Mouse (Mus musculus): ENCODE measurements around the gene Hdgfl2. TPM values are rescaled to one million over a fixed set of nuclear protein-coding genes. Genes with fewer than 3 reads are reported as not detected.
A peak's percentile ranks its signal among the peaks of the same experiment; 100 is the strongest.
"Not testable (repeated sequence)": the region's sequence is repeated elsewhere in the genome, so short reads cannot be mapped to it uniquely, and the experiment has no call there.

The Hdgfl2 gene
- polyA plus RNA-seq, 1 experiment from 2014 or later = 38.4 TPM

DNA sequence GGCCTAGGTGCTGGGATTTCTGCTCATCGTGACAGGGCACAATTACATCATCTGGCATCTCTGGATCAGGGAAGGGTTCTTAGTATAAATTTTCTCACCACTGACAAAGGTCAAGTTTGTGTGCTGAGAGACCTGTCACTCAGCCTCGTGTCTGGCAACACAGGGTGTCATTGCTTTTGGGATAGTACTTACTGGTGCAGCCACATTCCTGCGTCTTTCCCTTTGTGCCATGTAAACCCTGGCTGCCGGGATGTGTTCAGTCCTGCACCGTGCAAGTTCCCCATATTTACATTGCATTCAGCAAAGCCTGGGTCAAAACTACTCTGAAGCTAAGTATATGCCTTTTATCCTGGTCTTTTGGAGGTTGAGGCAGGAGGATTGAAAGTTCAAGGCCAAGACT is 28.1 kb upstream of the Hdgfl2 start:
- H3K4me3 ChIP-seq (ENCODE audit: low read depth, low read length) = no peak overlapping the region
- 58% methylated on average over 5 of the region's 5 CpGs for WGBS
- DNase-seq (ENCODE audit: low spot score) (no peak), ATAC-seq (ENCODE audit: low FRiP score, low TSS enrichment) (peak; percentile 73; the same call in 1 of the 2 replicates)
- no peak overlapping the region for H3K4me2 ChIP-seq (replicated peaks; ENCODE audit: low read depth)
- H3K9me3 ChIP-seq (ENCODE audit: control insufficient read depth, low read length) = no peaks in the 10 kb centered on the region
- 0 out of 2 replicates have a peak overlapping the region, but pooled peaks have one; percentile 8 for H3K9ac ChIP-seq (ENCODE audit: low read length)
- H3K27ac ChIP-seq (replicated peaks) = peak overlapping the region; percentile 86
- TF ChIP-seq CTCF (IDR thresholded peaks at IDR 0.05; ENCODE audit: low read depth) = no peak
- peak; percentile 35 for TF ChIP-seq EP300 (optimal IDR thresholded peaks at IDR 0.05)
- H3K36me3 ChIP-seq (ENCODE audit: control insufficient read depth, insufficient read depth, low read length) = peaks cover 11% of the 10 kb centered on the region
- no peaks in the 10 kb centered on the region for H3K27me3 ChIP-seq (ENCODE audit: control insufficient read depth, insufficient read depth, low read length)
- H3K4me1 ChIP-seq (replicated peaks; ENCODE audit: control insufficient read depth, insufficient read depth) = no peaks in the 10 kb centered on the region

DNA sequence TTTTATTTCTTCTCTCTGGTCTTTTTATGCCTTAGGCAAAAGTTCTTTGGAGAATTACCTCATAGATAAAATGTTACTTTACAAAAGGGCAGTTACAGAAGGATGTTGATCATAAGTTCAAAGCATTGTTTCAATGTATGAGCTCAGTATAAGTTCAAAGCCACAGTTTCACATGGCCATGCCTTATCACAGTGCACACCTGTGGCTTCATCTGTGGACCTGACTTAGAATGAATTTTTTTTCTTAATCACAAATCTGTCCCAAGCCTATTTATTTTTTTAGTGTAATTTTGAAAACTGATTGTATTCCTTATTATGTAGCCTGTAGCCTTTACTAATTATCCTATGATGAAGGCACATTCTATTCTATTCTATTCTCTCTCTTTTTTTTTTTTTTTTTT is 24.5 kb upstream of the Hdgfl2 start:
- H3K27me3 ChIP-seq (ENCODE audit: control insufficient read depth, insufficient read depth, low read length) = no peaks in the 10 kb centered on the region
- no peaks in the 10 kb centered on the region for H3K9me3 ChIP-seq (ENCODE audit: control insufficient read depth, low read length)
- H3K27ac ChIP-seq (replicated peaks) = no peak overlapping the region
- H3K4me2 ChIP-seq (replicated peaks; ENCODE audit: low read depth) = no peak overlapping the region
- no peak overlapping the region for H3K4me3 ChIP-seq (ENCODE audit: low read depth, low read length)
- TF ChIP-seq EP300 (optimal IDR thresholded peaks at IDR 0.05) = no peak
- no peak for TF ChIP-seq CTCF (IDR thresholded peaks at IDR 0.05; ENCODE audit: low read depth)
- DNase-seq (ENCODE audit: low spot score) = no peak
- H3K4me1 ChIP-seq (replicated peaks; ENCODE audit: control insufficient read depth, insufficient read depth) = no peaks in the 10 kb centered on the region
- H3K9ac ChIP-seq (ENCODE audit: low read length) = no peak overlapping the region
- no peak for ATAC-seq (ENCODE audit: low FRiP score, low TSS enrichment)
- H3K36me3 ChIP-seq (ENCODE audit: control insufficient read depth, insufficient read depth, low read length) = peaks cover 12% of the 10 kb centered on the region

DNA sequence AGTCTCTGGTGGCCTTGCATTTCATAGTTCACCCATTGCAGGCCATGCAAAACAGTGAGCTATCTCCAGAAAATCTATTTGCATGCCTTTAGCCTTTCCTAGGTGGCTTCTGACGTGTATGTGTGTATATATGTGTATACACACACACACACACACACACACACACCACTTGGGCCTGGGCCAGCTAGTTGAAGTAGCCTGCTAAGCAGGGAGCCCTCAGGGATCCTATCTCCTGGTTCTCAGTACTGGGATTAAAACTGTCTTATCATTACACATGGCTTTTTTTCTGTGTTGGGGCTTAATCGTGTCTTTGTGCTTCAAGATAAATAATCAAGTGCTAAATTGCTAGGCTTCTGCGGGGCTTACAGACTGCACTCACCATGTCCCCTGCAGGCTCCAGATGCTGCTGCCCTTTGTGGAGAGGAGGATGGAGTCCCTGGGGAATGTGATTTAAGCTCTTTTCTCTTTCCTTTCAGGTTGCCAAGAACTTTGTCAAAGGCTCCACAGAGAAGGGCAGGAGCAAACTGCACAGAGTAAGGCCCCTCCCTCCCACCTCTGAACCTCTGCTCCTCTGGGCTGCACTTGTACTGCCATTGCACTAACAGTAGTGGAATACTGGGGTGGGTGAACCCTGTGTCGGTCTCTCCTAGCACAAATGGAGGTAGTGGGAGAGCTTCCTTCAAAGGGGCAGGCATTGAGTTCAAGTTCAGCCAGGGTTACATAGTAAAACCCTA is 23.3 kb upstream of the Hdgfl2 start:
- H3K4me3 ChIP-seq (ENCODE audit: low read depth, low read length) = no peak overlapping the region

DNA sequence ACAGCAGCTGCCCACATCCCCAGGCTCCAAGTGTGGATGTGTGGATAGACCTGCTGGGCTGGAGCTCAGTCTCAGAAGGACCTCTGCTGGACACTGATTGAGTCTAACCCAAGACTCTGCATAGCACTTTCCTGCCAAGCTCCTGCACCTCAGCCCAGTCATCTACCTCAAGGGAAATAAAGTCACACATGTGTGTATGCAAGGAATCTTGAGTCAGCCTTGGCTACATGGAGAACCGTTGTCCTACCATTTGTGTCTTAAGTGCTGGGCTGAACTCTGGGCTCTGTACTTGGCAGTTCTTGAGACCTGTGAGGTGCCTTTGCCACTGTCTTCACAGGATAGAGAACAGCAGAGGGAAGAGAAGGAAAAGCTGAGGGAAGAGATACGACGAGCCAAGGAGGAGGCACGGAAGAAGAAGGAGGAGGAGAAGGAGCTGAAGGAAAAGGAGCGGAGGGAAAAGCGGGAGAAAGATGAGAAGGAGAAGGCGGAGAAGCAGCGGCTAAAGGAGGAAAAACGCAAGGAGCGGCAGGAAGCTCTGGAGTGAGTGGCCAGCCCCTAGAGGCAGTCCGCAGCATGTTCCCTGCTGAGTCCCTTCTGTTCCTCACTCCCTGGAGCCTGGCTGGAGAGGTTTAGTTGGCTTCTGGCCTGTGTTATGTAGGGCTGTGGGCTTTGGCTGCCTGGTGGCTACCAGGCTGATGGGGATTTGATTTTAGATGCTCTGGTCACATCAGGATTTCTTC is 21.9 kb upstream of the Hdgfl2 start:
- Histone ChIP-seq H3K27me3 (ENCODE audit: control insufficient read depth, insufficient read depth, low read length) (no peaks in the 10 kb centered on the region), H3K9ac (ENCODE audit: low read length) (no peak overlapping the region), H3K27ac (replicated peaks) (no peak overlapping the region), H3K4me3 (ENCODE audit: low read depth, low read length) (no peak overlapping the region), H3K4me1 (replicated peaks; ENCODE audit: control insufficient read depth, insufficient read depth) (no peaks in the 10 kb centered on the region), H3K9me3 (ENCODE audit: control insufficient read depth, low read length) (no peaks in the 10 kb centered on the region), H3K4me2 (replicated peaks; ENCODE audit: low read depth) (no peak overlapping the region), H3K36me3 (ENCODE audit: control insufficient read depth, insufficient read depth, low read length) (peaks cover 18% of the 10 kb centered on the region)
- TF ChIP-seq EP300 (optimal IDR thresholded peaks at IDR 0.05) (no peak), CTCF (IDR thresholded peaks at IDR 0.05; ENCODE audit: low read depth) (peak; percentile 41)
- 83% methylated on average over 11 of the region's 11 CpGs for WGBS
- DNase-seq (ENCODE audit: low spot score) = no peak
- no peak for ATAC-seq (ENCODE audit: low FRiP score, low TSS enrichment)

More for the DNA sequence above, 23.3 kb upstream of the Hdgfl2 start:
- Histone ChIP-seq H3K4me2 (replicated peaks; ENCODE audit: low read depth) (no peak overlapping the region), H3K9me3 (ENCODE audit: control insufficient read depth, low read length) (no peaks in the 10 kb centered on the region), H3K36me3 (ENCODE audit: control insufficient read depth, insufficient read depth, low read length) (peaks cover 15% of the 10 kb centered on the region), H3K27ac (replicated peaks) (no peak overlapping the region), H3K27me3 (ENCODE audit: control insufficient read depth, insufficient read depth, low read length) (no peaks in the 10 kb centered on the region), H3K9ac (ENCODE audit: low read length) (no peak overlapping the region), H3K4me1 (replicated peaks; ENCODE audit: control insufficient read depth, insufficient read depth) (no peaks in the 10 kb centered on the region)
- TF ChIP-seq CTCF (IDR thresholded peaks at IDR 0.05; ENCODE audit: low read depth) (no peak), EP300 (optimal IDR thresholded peaks at IDR 0.05) (no peak)
- DNase-seq (ENCODE audit: low spot score) (no peak), ATAC-seq (ENCODE audit: low FRiP score, low TSS enrichment) (no peak)
- 43% methylated on average over 4 of the region's 4 CpGs for WGBS

DNA sequence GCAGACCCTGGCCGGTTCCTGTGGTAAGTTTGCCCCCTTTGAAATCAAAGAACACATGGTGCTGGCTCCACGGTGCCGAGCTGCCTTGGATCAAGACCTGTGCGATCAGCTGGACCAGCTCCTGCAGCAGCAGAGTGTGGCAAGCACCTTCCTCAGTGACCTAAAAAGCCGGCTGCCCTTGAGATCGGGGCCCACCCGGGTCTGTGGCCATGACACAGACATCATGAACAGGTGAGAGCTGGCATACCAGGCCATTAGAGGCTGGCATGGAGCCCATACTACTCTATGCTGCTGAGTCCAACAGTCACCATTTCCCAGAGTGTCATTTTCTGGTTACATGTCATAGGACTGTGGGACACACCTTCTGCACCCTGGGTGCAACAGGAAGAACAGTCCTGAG is 17.4 kb upstream of the Hdgfl2 start:
- Histone ChIP-seq H3K27me3 (ENCODE audit: control insufficient read depth, insufficient read depth, low read length) (no peaks in the 10 kb centered on the region), H3K4me1 (replicated peaks; ENCODE audit: control insufficient read depth, insufficient read depth) (no peaks in the 10 kb centered on the region), H3K9ac (ENCODE audit: low read length) (no peak overlapping the region), H3K4me3 (ENCODE audit: low read depth, low read length) (no peak overlapping the region), H3K36me3 (ENCODE audit: control insufficient read depth, insufficient read depth, low read length) (peaks cover 36% of the 10 kb centered on the region), H3K4me2 (replicated peaks; ENCODE audit: low read depth) (no peak overlapping the region), H3K27ac (replicated peaks) (no peak overlapping the region), H3K9me3 (ENCODE audit: control insufficient read depth, low read length) (no peaks in the 10 kb centered on the region)
- ATAC-seq (ENCODE audit: low FRiP score, low TSS enrichment) (no peak), DNase-seq (ENCODE audit: low spot score) (no peak)
- TF ChIP-seq CTCF (IDR thresholded peaks at IDR 0.05; ENCODE audit: low read depth) (no peak), EP300 (optimal IDR thresholded peaks at IDR 0.05) (no peak)
- WGBS = 93% methylated on average over 7 of the region's 7 CpGs

DNA sequence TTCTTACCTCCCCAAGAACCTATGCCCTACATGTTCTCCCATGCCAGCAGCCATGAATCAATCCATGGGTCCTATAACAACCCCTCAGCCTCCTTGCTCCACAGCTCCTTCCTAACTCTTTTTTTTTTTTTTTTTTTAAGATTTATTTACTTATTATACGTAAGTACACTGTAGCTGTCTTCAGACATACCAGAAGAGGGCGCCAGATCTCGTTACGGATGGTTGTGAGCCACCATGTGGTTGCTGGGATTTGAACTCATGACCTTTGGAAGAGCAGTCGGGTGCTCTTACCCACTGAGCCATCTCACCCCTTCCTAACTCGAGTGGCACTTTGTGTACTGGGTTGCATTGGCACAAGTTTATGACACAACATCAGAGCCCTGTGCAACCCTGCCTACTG is 13.7 kb upstream of the Hdgfl2 start:
- not testable (repeated sequence) for DNase-seq (ENCODE audit: low spot score); ATAC-seq (ENCODE audit: low FRiP score, low TSS enrichment); H3K4me2 ChIP-seq (replicated peaks; ENCODE audit: low read depth); H3K9me3 ChIP-seq (ENCODE audit: control insufficient read depth, low read length); H3K9ac ChIP-seq (ENCODE audit: low read length); H3K27ac ChIP-seq (replicated peaks); H3K4me1 ChIP-seq (replicated peaks; ENCODE audit: control insufficient read depth, insufficient read depth); H3K27me3 ChIP-seq (ENCODE audit: control insufficient read depth, insufficient read depth, low read length); H3K4me3 ChIP-seq (ENCODE audit: low read depth, low read length)
- WGBS = 72% methylated on average over 6 of the region's 6 CpGs
- peak; percentile 51 for TF ChIP-seq CTCF (IDR thresholded peaks at IDR 0.05; ENCODE audit: low read depth)
- peaks cover 50% of the 10 kb centered on the region for H3K36me3 ChIP-seq (ENCODE audit: control insufficient read depth, insufficient read depth, low read length)

Measured in stomach, postnatal 0 days (tissue).